In genomic region chr2:180166869-180167268, GRCm38 (mm10) we compare ENCODE assay signal across 22 mouse cellular contexts. TPM values are rescaled to one million over a fixed set of nuclear protein-coding genes. Genes with fewer than 3 reads are reported as not detected.
DNase-seq lines count a peak whose midpoint lies in the region; ATAC-seq and TF ChIP-seq lines count a peak whose summit lies in the region.
"Had no signal": no experiment of that assay in that cellular context is flagged by ENCODE, and none has a peak within 500 bp of the region (broad histone marks: within the 10 kb centered on the region; RNA-seq: fewer than 3 reads in every experiment).

No protein-coding gene starts in this region.

- ATAC-seq in midbrain, embryonic 11.5 days (ENCODE audit: low FRiP score) = no peak
- ATAC-seq in midbrain, embryonic 15.5 days (replicated peaks) = no peak
- ATAC-seq in stomach, postnatal 0 days (ENCODE audit: low FRiP score, low TSS enrichment) = no peak
- ATAC-seq: activated CD4-positive, CD25-positive, alpha-beta regulatory T cell, adult 4 months; CD4-positive, CD25-positive, alpha-beta regulatory T cell, adult 4 months; Patski had no signal

- no peak overlapping the region for H3ac ChIP-seq in myocyte (ENCODE audit: control insufficient read depth, insufficient read length)

- no peak for TF ChIP-seq POLR2A in myocyte (IDR thresholded peaks at IDR 0.05; ENCODE audit: insufficient read length, low read depth)

- no peak overlapping the region for H3K27ac ChIP-seq in midbrain, embryonic 11.5 days (ENCODE audit: low read depth, low read length)
- H3K27ac ChIP-seq in midbrain, embryonic 15.5 days = no peak overlapping the region
- H3K27ac ChIP-seq in stomach, postnatal 0 days (replicated peaks) = no peak overlapping the region

- H3K36me3 ChIP-seq in midbrain, embryonic 11.5 days (ENCODE audit: control insufficient read depth, insufficient read depth, low read length) = 0 out of 2 replicates have a peak, but pooled peaks cover 4% of the 10 kb centered on the region
- peaks cover 14% of the 10 kb centered on the region; the same call in 1 of the 2 replicates for H3K36me3 ChIP-seq in midbrain, embryonic 15.5 days (replicated peaks)
- no peaks in the 10 kb centered on the region for H3K36me3 ChIP-seq in myocyte (ENCODE audit: control insufficient read depth, insufficient read depth)
- peaks cover 3% of the 10 kb centered on the region; the same call in 1 of the 2 replicates for H3K36me3 ChIP-seq in stomach, postnatal 0 days (ENCODE audit: control insufficient read depth, insufficient read depth, low read length)

- no peaks in the 10 kb centered on the region for H3K4me1 ChIP-seq in midbrain, embryonic 11.5 days (ENCODE audit: control insufficient read depth, insufficient read depth, low read length)
- peaks cover 8% of the 10 kb centered on the region for H3K4me1 ChIP-seq in midbrain, embryonic 15.5 days
- no peaks in the 10 kb centered on the region for H3K4me1 ChIP-seq in stomach, postnatal 0 days (replicated peaks; ENCODE audit: control insufficient read depth, insufficient read depth)

- no peaks in the 10 kb centered on the region for H3K9me3 ChIP-seq in midbrain, embryonic 11.5 days (ENCODE audit: control insufficient read depth, low read length)
- no peaks in the 10 kb centered on the region for H3K9me3 ChIP-seq in midbrain, embryonic 15.5 days
- H3K9me3 ChIP-seq in stomach, postnatal 0 days (ENCODE audit: control insufficient read depth, low read length) = no peaks in the 10 kb centered on the region
- H3K9me3 ChIP-seq: G1E had no signal

- no peak overlapping the region for H3K9ac ChIP-seq in midbrain, embryonic 11.5 days (ENCODE audit: low read length)
- no peak overlapping the region for H3K9ac ChIP-seq in midbrain, embryonic 15.5 days
- H3K9ac ChIP-seq in stomach, postnatal 0 days (ENCODE audit: low read length) = no peak overlapping the region

- WGBS in midbrain, embryonic 11.5 days = 86% methylated on average over 2 of the region's 2 CpGs
- WGBS in midbrain, embryonic 15.5 days = 90% methylated on average over 2 of the region's 2 CpGs
- 61% methylated on average over 2 of the region's 2 CpGs for WGBS in stomach, postnatal 0 days

- H3K79me2 ChIP-seq in myocyte (ENCODE audit: control insufficient read depth, insufficient read depth) = no peaks in the 10 kb centered on the region

- H3K4me3 ChIP-seq in midbrain, embryonic 11.5 days (ENCODE audit: low read depth, low read length) = no peak overlapping the region
- H3K4me3 ChIP-seq in midbrain, embryonic 15.5 days = no peak overlapping the region
- no peak overlapping the region for H3K4me3 ChIP-seq in myocyte
- no peak overlapping the region for H3K4me3 ChIP-seq in stomach, postnatal 0 days (ENCODE audit: low read depth, low read length)

- H3K27me3 ChIP-seq in midbrain, embryonic 11.5 days (ENCODE audit: control insufficient read depth, insufficient read depth, low read length) = no peaks in the 10 kb centered on the region
- H3K27me3 ChIP-seq in midbrain, embryonic 15.5 days (replicated peaks) = no peaks in the 10 kb centered on the region
- H3K27me3 ChIP-seq in myocyte (ENCODE audit: control insufficient read depth, insufficient read depth, insufficient read length) = no peaks in the 10 kb centered on the region
- no peaks in the 10 kb centered on the region for H3K27me3 ChIP-seq in stomach, postnatal 0 days (ENCODE audit: control insufficient read depth, insufficient read depth, low read length)
- H3K27me3 ChIP-seq: CH12.LX, Patski had no signal

- TF ChIP-seq EP300 in stomach, postnatal 0 days (optimal IDR thresholded peaks at IDR 0.05) = no peak

- TF ChIP-seq CTCF in stomach, postnatal 0 days (IDR thresholded peaks at IDR 0.05; ENCODE audit: low read depth) = peak; percentile 17; the same call in 1 of the 2 replicates

- DNase-seq in midbrain, embryonic 11.5 days (ENCODE audit: low spot score, missing footprints) = peak; percentile 65
- peak; percentile 59 for DNase-seq in urinary bladder, postnatal 14 days (ENCODE audit: low spot score)
- no peak for DNase-seq in urinary bladder, postnatal 25 days (ENCODE audit: low spot score)
- DNase-seq in stomach, postnatal 0 days (ENCODE audit: low spot score) = no peak
- no peak for DNase-seq in heart, postnatal 4 days
- no peak for DNase-seq in frontal cortex, adult 2 months (ENCODE audit: extremely low spot score in 1 of 2, low spot score in 1 of 2)
- DNase-seq: adrenal gland, adult 2 months; adrenal gland, adult 8-10 months; adrenal gland, postnatal 10 days; adrenal gland, postnatal 14 days; adrenal gland, postnatal 25 days; adrenal gland, postnatal 36 days; B cell, adult 2 months; cerebellum, adult 11 months; cerebellum, adult 11-12 months had no signal

- H3K4me2 ChIP-seq in midbrain, embryonic 11.5 days = no peak overlapping the region
- H3K4me2 ChIP-seq in midbrain, embryonic 15.5 days = no peak overlapping the region
- no peak overlapping the region for H3K4me2 ChIP-seq in myocyte (ENCODE audit: low read depth)
- no peak overlapping the region for H3K4me2 ChIP-seq in stomach, postnatal 0 days (replicated peaks; ENCODE audit: low read depth)

TF ChIP-seq in myocyte, 11 proteins besides CTCF, POLR2A, EP300 and RAD21:
- TF ChIP-seq TCF12 (IDR thresholded peaks at IDR 0.05; ENCODE audit: insufficient read depth, poor library complexity, severe bottlenecking) (no peak), MYOG (IDR thresholded peaks at IDR 0.05; ENCODE audit: control insufficient read depth in 1 of 3, insufficient read depth in 1 of 3, insufficient read length in 2 of 3, low read depth in 2 of 3) (no peak), POLR2AphosphoS2 (IDR thresholded peaks at IDR 0.05; ENCODE audit: insufficient read length, low read depth) (peak; percentile 32)

RNA-seq across cellular contexts. Expression of gene Adrm1, which starts 4.4 kb away (rescaled TPM):
- polyA plus RNA-seq in midbrain, embryonic 11.5 days (2014; fragmentation: Nextera tagmentation; extraction: Ambion mirVana) = 170 and 171 TPM in 2 replicates
- polyA plus RNA-seq in midbrain, embryonic 15.5 days (2015; fragmentation: Nextera tagmentation; extraction: Ambion mirVana) = 205 and 213 TPM in 2 replicates
- polyA plus RNA-seq in myocyte (2012; fragmentation: generic; extraction: Trizol) = 188 TPM
- 141 TPM in 2 replicates for polyA plus RNA-seq in stomach, postnatal 0 days (2015; fragmentation: Nextera tagmentation; extraction: Ambion mirVana)
- 100 to 1,000 TPM; 103 to 104 TPM for total RNA-seq in heart, postnatal 4 days (2021)
- 94.8 and 102 TPM in 2 replicates for polyA plus RNA-seq in frontal cortex, adult 2 months (2012; rRNA removed)

RNA-seq across cellular contexts. Expression of gene Osbpl2, which starts 47.8 kb away (rescaled TPM):
- polyA plus RNA-seq in midbrain, embryonic 11.5 days (2014; fragmentation: Nextera tagmentation; extraction: Ambion mirVana) = 43.3 and 46.3 TPM in 2 replicates
- 80.3 and 81.2 TPM in 2 replicates for polyA plus RNA-seq in midbrain, embryonic 15.5 days (2015; fragmentation: Nextera tagmentation; extraction: Ambion mirVana)
- polyA plus RNA-seq in myocyte (2012; fragmentation: generic; extraction: Trizol) = 34.8 TPM
- polyA plus RNA-seq in stomach, postnatal 0 days (2015; fragmentation: Nextera tagmentation; extraction: Ambion mirVana) = 46.4 and 50.4 TPM in 2 replicates
- 10 to 100 TPM; 28.5 to 28.6 TPM for total RNA-seq in heart, postnatal 4 days (2021)
- 48.7 and 51.3 TPM in 2 replicates for polyA plus RNA-seq in frontal cortex, adult 2 months (2012; rRNA removed)

RNA-seq across cellular contexts. Expression of gene Lama5, which starts 58.8 kb away (rescaled TPM):
- 3.8 and 3.9 TPM in 2 replicates for polyA plus RNA-seq in midbrain, embryonic 11.5 days (2014; fragmentation: Nextera tagmentation; extraction: Ambion mirVana)
- polyA plus RNA-seq in midbrain, embryonic 15.5 days (2015; fragmentation: Nextera tagmentation; extraction: Ambion mirVana) = 1.6 and 1.7 TPM in 2 replicates
- 80.8 TPM for polyA plus RNA-seq in myocyte (2012; fragmentation: generic; extraction: Trizol)
- polyA plus RNA-seq in stomach, postnatal 0 days (2015; fragmentation: Nextera tagmentation; extraction: Ambion mirVana) = 29.7 and 34.9 TPM in 2 replicates
- 10 to 100 TPM; 47.8 to 49.6 TPM for total RNA-seq in heart, postnatal 4 days (2021)
- polyA plus RNA-seq in frontal cortex, adult 2 months (2012; rRNA removed) = 15.9 TPM in 2 replicates

Comparison
In these comparisons a context has a peak if more than half of its experiments do, and no peak if none do; other contexts are left out.
1. DNase-seq: peak in midbrain, embryonic 11.5 days (single experiment) and urinary bladder, postnatal 14 days (single experiment); none in urinary bladder, postnatal 25 days (single experiment), stomach, postnatal 0 days (single experiment), heart, postnatal 4 days (single experiment) and frontal cortex, adult 2 months (0 of 2).